Mouse (Mus musculus) heart, adult 2 months (tissue): ENCODE measurements around the gene Prmt1.

ENCODE experiments used
- CTCF ChIP-seq: fragments of 200-600 bp; IDR thresholded peaks from 2 replicates; pipeline ENCODE4 v1.8.1; 2022; ENCODE audit warnings: antibody characterized with exemption, mild to moderate bottlenecking, moderate library complexity
- POLR2A ChIP-seq: fragments of 200-500 bp; IDR thresholded peaks from 2 replicates; pipeline ENCODE4 v1.6.1; 2011; ENCODE audit warnings: mild to moderate bottlenecking, low read depth, low read length, control low read depth; ENCODE audit not compliant: insufficient read depth

DNA sequence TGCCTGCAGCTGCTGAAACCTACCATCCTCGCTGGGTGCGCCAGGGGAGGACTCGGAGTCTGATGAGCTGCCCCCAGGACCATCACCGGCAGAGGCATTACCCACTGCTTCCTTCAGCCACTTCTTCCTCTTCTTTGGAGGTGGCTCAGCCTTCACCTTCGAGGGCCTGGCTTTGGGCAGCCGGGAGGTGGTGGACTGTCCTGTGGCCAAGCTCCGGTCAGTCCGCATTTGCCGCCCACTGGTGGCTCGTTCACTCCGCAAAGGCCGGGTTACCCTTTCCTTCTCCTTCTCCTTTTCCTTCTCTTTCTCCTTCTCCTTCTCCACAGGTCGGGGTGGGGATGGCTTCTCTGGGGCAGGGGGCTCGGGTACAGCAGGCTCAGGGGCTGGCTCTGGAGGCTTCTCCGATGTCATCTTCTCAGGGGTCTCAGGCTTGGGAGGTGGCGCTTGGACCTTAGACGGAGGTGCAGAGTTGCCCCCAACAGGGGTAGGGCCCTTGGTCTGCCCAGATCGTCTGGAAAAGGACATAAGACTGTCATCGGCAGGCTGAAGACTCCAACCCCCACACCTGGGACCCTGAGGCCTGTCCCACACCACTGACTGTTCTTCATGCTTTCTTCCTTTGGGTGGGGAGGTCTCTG lies 47.5 kb upstream of the Prmt1 start:
- TF ChIP-seq POLR2A: no peak
- no peak for TF ChIP-seq CTCF
